ENCODE assay signal across 16 mouse cellular contexts in the genomic region with DNA sequence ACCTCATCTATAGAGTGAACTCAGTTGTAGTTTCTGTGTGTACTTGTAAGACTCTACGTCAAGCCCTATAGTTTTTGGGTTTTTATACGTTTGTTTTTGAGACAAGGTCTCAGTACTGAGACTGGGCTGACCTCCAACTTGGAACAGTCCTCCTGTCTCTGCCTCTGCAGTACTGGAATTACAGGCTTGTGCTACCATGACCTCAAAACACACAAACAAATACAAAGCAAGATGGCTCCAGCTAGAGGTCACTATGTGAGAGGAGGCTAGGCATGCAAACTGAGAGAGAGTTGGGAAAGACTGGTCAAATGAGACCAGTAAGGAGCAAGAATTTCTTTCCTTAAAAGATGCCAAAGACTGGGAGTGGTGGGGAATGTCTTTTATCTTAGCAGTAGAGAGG. TPM values are rescaled to one million over a fixed set of nuclear protein-coding genes. Genes with fewer than 3 reads are reported as not detected.
DNase-seq lines count a peak whose midpoint lies in the region; ATAC-seq and TF ChIP-seq lines count a peak whose summit lies in the region.
"Had no signal": no experiment of that assay in that cellular context is flagged by ENCODE, and none has a peak within 500 bp of the region (broad histone marks: within the 10 kb centered on the region; RNA-seq: fewer than 3 reads in every experiment).

No protein-coding gene starts in this region.

- H3K36me3 ChIP-seq in heart, adult 2 months (ENCODE audit: control insufficient read depth, insufficient read depth, low read length) = peaks cover 7% of the 10 kb centered on the region
- H3K36me3 ChIP-seq in stomach, postnatal 0 days (ENCODE audit: control insufficient read depth, insufficient read depth, low read length) = no peaks in the 10 kb centered on the region
- H3K36me3 ChIP-seq: embryonic facial prominence, embryonic 13.5 days; embryonic facial prominence, embryonic 15.5 days; forebrain, embryonic 15.5 days had no signal

- H3K27ac ChIP-seq in heart, adult 2 months = no peak overlapping the region
- H3K27ac ChIP-seq in stomach, postnatal 0 days (replicated peaks) = no peak overlapping the region
- H3K27ac ChIP-seq: embryonic facial prominence, embryonic 13.5 days; embryonic facial prominence, embryonic 15.5 days; forebrain, embryonic 13.5 days; forebrain, embryonic 15.5 days had no signal

- no peaks in the 10 kb centered on the region for H3K79me2 ChIP-seq in heart, adult 2 months (replicated peaks; ENCODE audit: control insufficient read depth, insufficient read depth, low read length)

- TF ChIP-seq EP300 in heart, adult 2 months (IDR thresholded peaks at IDR 0.05; ENCODE audit: insufficient read depth, low read depth, low read length) = no peak
- no peak for TF ChIP-seq EP300 in stomach, postnatal 0 days (optimal IDR thresholded peaks at IDR 0.05)

- peaks cover 4% of the 10 kb centered on the region for H3K4me1 ChIP-seq in heart, adult 2 months (ENCODE audit: control insufficient read depth, insufficient read depth, low read length)
- no peaks in the 10 kb centered on the region for H3K4me1 ChIP-seq in stomach, postnatal 0 days (replicated peaks; ENCODE audit: control insufficient read depth, insufficient read depth)

- H3K9ac ChIP-seq in heart, adult 2 months (ENCODE audit: low read depth, low read length) = no peak overlapping the region
- no peak overlapping the region for H3K9ac ChIP-seq in stomach, postnatal 0 days (ENCODE audit: low read length)
- H3K9ac ChIP-seq: embryonic facial prominence, embryonic 13.5 days; embryonic facial prominence, embryonic 15.5 days; forebrain, embryonic 13.5 days; forebrain, embryonic 15.5 days; forebrain, postnatal 0 days had no signal

- no peak overlapping the region for H3K4me3 ChIP-seq in heart, adult 2 months
- no peak overlapping the region for H3K4me3 ChIP-seq in stomach, postnatal 0 days (ENCODE audit: low read depth, low read length)
- H3K4me3 ChIP-seq: embryonic facial prominence, embryonic 13.5 days; embryonic facial prominence, embryonic 15.5 days; erythroblast, embryonic 14.5 days; forebrain, embryonic 13.5 days; forebrain, embryonic 15.5 days had no signal

- TF ChIP-seq POLR2A in heart, adult 2 months (IDR thresholded peaks at IDR 0.05; ENCODE audit: insufficient read depth, low read depth, low read length) = no peak

- H3K4me2 ChIP-seq in stomach, postnatal 0 days (replicated peaks; ENCODE audit: low read depth) = no peak overlapping the region
- H3K4me2 ChIP-seq: embryonic facial prominence, embryonic 13.5 days; embryonic facial prominence, embryonic 15.5 days; forebrain, embryonic 13.5 days; forebrain, embryonic 15.5 days had no signal

- DNase-seq in heart, adult 11 months = peak; percentile 76
- DNase-seq in heart, adult 2 months = no peak
- DNase-seq in adipocyte (ENCODE audit: low spot score) = peak; percentile 62
- DNase-seq in stomach, postnatal 0 days (ENCODE audit: low spot score) = peak; percentile 5
- DNase-seq: cerebellum, adult 11 months; cerebellum, adult 9-11 months had no signal

- no peaks in the 10 kb centered on the region for H3K9me3 ChIP-seq in stomach, postnatal 0 days (ENCODE audit: control insufficient read depth, low read length)
- H3K9me3 ChIP-seq: embryonic facial prominence, embryonic 13.5 days; embryonic facial prominence, embryonic 15.5 days; forebrain, embryonic 13.5 days; forebrain, embryonic 15.5 days; G1E had no signal

- no peaks in the 10 kb centered on the region for H3K27me3 ChIP-seq in heart, adult 2 months (ENCODE audit: control insufficient read depth, insufficient read depth, low read length)
- H3K27me3 ChIP-seq in stomach, postnatal 0 days (ENCODE audit: control insufficient read depth, insufficient read depth, low read length) = no peaks in the 10 kb centered on the region
- H3K27me3 ChIP-seq: CH12.LX; embryonic facial prominence, embryonic 13.5 days; embryonic facial prominence, embryonic 15.5 days; forebrain, embryonic 13.5 days; forebrain, embryonic 15.5 days had no signal

- TF ChIP-seq CTCF in heart, adult 2 months (IDR thresholded peaks at IDR 0.05) = no peak
- no peak for TF ChIP-seq CTCF in stomach, postnatal 0 days (IDR thresholded peaks at IDR 0.05; ENCODE audit: low read depth)

- intact Hi-C loops in heart, adult 2 months (cut with DNase I) = loop anchor here (1.0 kb wide), 1 partner anchor 90 kb away; no protein-coding TSS in a partner anchor

- no peak for ATAC-seq in stomach, postnatal 0 days (ENCODE audit: low FRiP score, low TSS enrichment)
- no peak for ATAC-seq in erythroid progenitor cell, adult 5-6 weeks (replicated peaks; ENCODE audit: low FRiP score, poor library complexity, severe bottlenecking)
- ATAC-seq: CD4-positive, CD25-positive, alpha-beta regulatory T cell, adult 4 months; forebrain, embryonic 13.5 days; forebrain, embryonic 15.5 days; forebrain, postnatal 0 days had no signal

- WGBS in heart, adult 2 months = 84% methylated on average over 2 of the region's 2 CpGs
- 69% methylated on average over 2 of the region's 2 CpGs for WGBS in stomach, postnatal 0 days

RNA-seq across cellular contexts. Expression of gene Eya3, which starts 2.8 kb away (rescaled TPM):
- total RNA-seq in heart, adult 2 months (2021) = 10 to 100 TPM; 29.8 to 31.8 TPM
- 26.6 and 41.7 TPM in 2 replicates for polyA plus RNA-seq in heart, adult 2 months (2012; rRNA removed)
- polyA plus RNA-seq in stomach, postnatal 0 days (2015; fragmentation: Nextera tagmentation; extraction: Ambion mirVana) = 9.9 and 10.4 TPM in 2 replicates
- 34.2 and 43.6 TPM in 2 replicates for total RNA-seq in erythroid progenitor cell, adult 5-6 weeks (2015; ENCODE audit: low replicate concordance)
- 15.0 and 28.9 TPM in 2 replicates for total RNA-seq in erythroid progenitor cell, adult 5-6 weeks (2017; ENCODE audit: low replicate concordance)

Comparison
In these comparisons a context has a peak if more than half of its experiments do, and no peak if none do; other contexts are left out.
1. DNase-seq: peak in heart, adult 11 months (single experiment), adipocyte (single experiment) and stomach, postnatal 0 days (single experiment); none in heart, adult 2 months (0 of 2).